Mouse (Mus musculus): ENCODE measurements around the gene Gm6793.

- TF ChIP-seq CTCF (IDR thresholded peaks at IDR 0.05; ENCODE audit: control insufficient read depth, insufficient read depth, low read length) (no peak), POLR2A (IDR thresholded peaks at IDR 0.05; ENCODE audit: borderline replicate concordance, control insufficient read depth, low read depth, low read length) (no peak)
These were observed 22.7 kb upstream of the Gm6793 start for GRCm38 (mm10) chr8:112037521-112037920.
